Mouse (Mus musculus) ES-E14 (cell line): ENCODE measurements around the gene E2f7.

Experiments used
- CHD2 ChIP-seq: IDR thresholded peaks from 2 replicates; pipeline ENCODE4 v1.6.1; 2014; ENCODE audit warnings: mild to moderate bottlenecking, low read depth, low read length, inconsistent platforms
- MAFK ChIP-seq: IDR thresholded peaks from 2 replicates; pipeline ENCODE4 v1.6.1; 2014; ENCODE audit warnings: mild to moderate bottlenecking, low read depth, low read length, inconsistent platforms; ENCODE audit not compliant: insufficient read depth

DNA sequence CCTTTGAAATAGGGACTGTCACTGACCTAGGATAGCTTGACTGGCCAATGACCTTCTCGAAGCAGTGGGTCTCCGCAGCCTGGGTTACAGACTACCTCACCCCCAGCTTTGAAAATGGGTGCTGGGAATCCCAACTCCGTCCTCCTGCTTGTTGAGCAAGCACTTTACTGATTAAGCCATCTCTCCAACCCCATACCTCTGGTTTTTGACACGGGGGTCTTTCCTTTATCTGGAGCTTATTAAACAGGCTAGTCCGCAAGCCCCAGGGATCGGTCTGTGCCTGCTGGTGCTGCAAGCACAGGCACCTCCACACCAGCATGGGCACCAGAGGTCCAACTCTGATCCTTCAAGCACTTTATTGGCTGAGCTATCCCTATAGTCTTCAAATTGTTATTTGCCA, 1.5 kb upstream of the E2f7 start:
- TF ChIP-seq CHD2 (no peak), MAFK (no peak)
